Mouse (Mus musculus): ENCODE measurements around the gene Mansc4.

Mansc4 gene

DNA sequence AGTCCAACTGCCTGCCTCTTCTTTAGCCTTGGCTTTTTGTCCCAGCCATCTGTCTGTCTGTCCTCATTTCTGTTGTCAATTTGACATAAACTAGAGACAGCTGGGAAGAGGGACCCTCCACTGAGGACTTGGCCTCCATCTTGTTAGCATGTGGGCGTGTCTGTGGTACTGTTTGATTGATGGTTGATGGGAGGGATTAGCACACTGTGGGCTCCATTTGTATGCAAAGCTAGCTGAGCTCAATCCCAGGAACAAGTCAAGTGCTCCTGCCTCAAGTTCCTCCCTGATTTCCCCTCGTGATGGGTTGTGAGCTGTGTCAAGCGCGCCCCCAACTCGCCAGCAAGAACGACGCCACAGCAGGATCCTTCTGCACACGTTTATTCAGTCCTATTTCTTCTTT, 10.0 kb downstream of the Mansc4 start:
- no peak for DNase-seq (ENCODE audit: low spot score)

DNA sequence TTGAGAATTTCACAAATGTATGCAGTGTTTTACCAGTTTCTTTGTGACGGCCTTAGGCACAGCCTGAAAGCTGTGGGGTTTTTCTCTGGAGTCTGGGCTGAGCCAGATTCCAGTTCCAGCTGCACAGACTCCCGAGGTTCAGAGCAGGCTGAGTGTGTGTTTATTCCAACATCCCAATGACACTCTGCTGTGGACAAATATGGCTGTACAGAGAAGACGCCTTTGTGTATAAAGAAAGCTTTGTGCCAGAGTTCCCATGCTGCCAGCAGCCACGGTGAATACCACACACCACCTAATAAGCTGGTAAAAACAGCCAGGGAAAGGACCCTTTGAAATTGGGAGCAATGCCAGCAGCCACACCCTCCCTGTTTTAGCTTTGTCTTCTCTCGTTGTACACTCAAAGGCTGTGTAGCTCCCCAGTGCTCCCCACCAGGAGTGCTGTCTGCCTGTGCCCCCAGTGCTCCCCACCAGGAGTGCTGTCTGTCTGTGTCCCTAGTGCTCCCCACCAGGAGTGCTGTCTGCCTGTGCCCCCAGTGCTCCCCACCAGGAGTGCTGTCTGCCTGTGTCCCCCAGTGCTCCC, 10.9 kb downstream of the Mansc4 start:
- no peak for DNase-seq (ENCODE audit: low spot score)

DNA sequence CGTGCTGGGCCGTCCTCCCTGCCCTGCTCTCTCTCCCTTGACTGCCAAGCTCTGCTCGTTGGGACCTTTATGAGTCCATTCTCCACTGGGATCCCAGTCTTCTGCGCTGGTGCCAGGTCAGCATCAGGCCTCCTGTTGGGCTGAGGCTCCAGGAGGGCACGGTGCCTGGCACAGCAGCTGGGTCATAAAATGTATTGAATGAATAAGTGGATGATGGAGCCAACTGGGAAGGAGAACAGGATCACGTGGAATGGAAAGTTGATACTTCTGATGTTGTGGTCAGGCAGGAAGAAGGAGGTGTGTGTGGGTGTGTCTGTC, 21.9 kb downstream of the Mansc4 start:
- no peak for DNase-seq (ENCODE audit: low spot score)

GRCm38 (mm10) chr6:147064226-147064943, 22.4 kb downstream of the Mansc4 start:
- DNase-seq (ENCODE audit: low spot score) = peak; percentile 10

GRCm38 (mm10) chr6:147062694-147063093, 24.1 kb downstream of the Mansc4 start:
- no peak for DNase-seq (ENCODE audit: low spot score)

GRCm38 (mm10) chr6:147062034-147062433, 24.8 kb downstream of the Mansc4 start:
- no peak for DNase-seq (ENCODE audit: low spot score)

DNA sequence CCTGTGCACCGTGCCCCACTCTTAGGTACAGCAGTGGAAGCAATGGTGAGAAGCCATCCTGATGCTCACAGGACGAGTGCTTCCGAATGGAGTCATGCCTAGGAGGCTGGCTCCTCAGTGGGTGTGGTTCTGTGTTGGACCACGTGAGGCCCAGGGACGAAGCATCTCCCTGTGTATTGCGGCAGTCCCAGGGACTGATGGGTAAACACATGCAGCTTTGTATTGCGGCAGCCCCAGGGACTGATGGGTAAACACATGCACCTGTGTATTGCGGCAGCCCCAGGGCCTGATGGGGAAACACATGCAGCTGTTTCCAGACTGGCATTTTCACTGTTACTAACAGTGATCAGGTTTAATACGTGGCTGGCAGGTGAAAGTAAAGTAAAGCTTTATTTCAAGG, 25.2 kb downstream of the Mansc4 start:
- DNase-seq (ENCODE audit: low spot score) = no peak

- no peak for DNase-seq (ENCODE audit: low spot score)
These were observed 27.5 kb downstream of the Mansc4 start for GRCm38 (mm10) chr6:147059326-147059725.

DNA sequence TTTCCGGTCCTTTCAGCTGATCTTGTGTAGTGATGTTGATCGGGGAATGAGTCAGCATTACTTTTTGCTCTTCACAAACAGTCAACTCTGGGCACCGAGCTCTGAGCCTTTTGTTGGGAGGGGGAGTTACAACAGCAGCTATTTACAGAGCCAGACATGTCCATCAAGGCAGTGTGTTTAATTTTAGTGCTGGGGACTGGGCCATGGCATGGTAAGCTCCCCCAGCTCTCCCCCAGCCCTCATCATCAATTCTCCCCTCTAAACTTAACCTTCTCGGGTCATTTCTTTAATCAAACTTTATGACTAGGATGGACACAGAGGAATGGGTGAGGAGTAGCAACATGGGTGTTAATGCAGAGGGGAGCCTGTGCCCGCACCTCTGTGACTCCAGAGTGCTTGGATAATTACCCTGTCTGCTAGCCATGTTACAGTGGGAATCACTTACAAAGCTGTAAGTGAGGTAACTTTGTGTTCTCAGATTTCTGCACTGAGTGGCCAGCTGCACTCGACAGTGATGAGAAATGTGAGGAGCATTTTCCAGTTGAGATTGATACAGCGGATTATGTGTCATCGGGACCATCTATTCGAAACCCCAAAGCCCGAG, 31.4 kb downstream of the Mansc4 start:
- DNase-seq (ENCODE audit: low spot score) = no peak

DNA sequence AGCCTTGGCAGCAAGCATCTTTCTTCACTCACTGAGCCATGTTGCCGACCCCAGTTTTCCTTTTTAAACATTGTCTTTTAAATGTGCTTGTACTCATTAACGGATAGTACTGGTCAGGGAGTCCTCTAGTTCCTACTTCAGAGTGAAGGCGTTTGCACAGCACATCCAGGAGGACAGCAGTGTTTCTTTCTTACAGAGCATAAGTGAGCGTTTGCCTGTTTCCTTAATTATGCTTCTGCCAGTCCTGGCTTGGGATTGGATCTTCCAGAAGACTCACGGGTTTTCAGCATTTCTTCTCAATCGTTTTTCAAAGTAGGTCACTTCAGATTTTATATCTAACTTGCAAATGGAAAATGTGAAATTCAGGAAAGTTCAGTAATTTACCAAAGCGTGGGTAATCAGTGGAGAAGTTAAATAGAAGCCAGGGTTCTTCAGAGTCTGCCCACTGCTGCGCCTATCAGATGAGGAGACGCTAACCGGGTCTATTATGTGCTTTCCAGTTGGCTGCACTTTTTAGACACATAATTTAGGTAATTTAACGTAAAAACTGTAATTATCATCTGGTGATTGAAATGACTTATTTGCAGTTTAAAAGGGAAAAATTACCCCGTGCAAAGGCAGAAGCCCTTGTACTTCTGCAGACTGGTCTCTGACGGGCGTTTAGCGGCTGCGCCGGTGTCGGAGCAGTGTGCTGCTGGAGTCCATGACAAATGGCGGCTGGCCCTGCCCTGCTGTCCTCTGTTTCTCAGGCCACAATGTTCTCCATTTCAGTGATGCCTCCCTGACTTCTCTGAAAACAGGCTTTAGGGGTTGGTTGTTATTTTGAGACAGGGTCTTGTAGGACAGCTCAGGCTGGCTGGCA, 32.8 kb downstream of the Mansc4 start:
- no peak for DNase-seq (ENCODE audit: low spot score)

DNA sequence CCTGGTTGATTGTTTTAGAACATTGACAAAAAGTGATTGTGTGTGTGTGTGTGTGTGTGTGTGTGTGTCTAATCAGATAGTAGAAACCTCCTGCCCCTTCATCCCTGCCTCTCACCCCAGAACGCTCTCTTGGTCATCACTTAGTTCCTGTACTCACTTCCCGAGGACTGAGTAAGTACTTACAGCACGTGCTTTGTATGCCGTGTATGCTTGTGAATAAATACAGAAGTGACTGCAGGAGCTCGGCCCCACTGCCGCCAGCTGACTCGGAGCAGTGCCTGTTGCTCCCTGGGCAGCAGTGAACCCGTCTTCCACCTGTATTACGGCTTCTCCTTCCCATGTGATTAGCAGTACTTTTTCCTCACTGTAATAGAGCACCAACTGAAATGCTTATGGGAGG, 34.4 kb downstream of the Mansc4 start:
- DNase-seq (ENCODE audit: low spot score) = no peak

DNA sequence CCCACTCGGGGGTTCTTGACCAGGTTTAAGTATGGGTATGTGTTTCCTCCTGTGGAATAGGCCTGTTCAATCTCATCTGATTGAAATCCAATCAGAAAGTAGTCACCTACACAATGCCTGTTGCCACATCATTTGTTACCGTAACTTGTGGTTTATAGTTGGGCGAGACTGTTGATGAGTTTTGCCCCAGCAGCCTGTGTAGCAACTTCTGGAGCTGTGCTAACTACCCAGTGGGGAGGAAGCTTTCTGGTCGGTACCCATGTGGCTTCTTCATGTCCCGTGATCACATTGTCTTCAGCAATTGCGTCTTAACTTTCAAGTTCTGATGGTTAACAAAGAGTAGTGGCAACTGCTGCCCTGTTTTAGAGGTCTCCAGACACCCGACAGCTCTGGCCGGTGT, 35.2 kb downstream of the Mansc4 start:
- DNase-seq (ENCODE audit: low spot score) = no peak

- DNase-seq (ENCODE audit: low spot score) = no peak
These were observed 37.5 kb downstream of the Mansc4 start for GRCm38 (mm10) chr6:147049239-147049805.

DNA sequence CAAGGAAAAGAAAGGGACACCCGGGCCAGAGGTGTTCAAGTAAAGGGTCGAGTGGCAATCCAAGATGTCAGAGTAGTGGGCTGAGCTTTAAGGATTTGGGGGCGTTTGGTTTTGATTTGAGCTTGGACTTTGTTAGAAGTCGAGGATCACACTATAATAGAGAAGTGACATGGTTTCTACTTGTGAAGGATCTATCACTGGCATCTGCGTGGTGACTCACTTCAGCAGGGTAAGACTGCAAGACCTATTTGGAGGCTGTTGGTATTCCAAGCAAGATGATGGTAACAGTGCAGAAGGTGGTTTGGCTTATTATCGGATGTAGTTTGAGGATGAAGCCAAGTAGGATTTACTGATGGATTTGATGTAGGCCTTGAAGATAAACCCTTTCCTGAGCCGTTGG, 43.2 kb downstream of the Mansc4 start:
- DNase-seq (ENCODE audit: low spot score) = no peak

DNA sequence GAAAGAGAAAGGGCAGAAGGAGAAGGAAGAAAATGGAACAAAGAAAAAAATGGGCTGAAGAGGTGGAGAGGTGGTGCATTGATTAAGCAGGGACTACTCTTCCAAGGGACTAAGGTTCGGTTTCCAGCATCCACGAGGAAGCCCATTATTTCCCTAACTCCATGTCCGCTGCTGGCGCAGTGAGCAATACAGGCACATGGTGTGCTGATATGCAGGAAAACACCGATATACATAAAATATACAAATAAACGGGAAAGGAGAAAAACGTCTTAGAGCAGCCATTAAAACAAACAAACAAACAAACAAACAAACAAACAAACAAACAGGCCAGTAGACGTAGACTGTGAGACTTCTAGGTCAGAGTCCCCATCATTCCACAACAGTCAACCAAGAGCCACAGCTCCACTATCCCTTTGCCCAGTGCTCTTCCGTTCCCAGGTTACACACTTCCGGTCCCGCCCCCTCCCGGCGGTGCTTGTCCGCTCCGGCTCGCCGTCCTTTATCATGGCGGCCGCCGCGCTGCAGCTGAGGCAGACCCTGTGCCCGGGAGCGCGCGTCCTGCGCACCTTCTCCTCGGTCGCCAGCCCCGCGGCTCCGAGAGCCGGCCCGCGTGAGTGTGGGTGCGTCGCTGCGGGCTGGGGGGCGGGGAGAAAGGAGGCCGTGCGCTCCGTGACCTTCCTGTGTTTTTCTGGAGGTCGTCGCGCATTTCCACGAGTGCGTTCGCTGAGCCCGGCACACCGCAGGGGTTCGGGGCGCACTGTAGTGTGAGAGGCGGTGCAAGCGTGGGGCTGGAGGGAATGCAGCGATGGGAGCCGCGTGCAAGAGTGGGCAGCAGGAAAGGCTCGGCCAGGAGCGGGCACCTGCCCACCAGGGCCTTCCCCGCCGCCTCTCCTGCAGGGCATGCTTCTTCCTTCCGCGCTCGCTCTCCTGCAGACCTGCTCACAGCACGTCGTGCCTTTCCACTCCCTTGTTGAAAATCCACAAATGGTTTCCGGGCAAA, 44.2 kb downstream of the Mansc4 start, which contains the start of gene Mrps35:
Gene Mrps35 (plus strand): TSS at position 474 of the 1,000 bp plus-strand sequence.
- DNase-seq (ENCODE audit: low spot score) = peak; percentile 80

DNA sequence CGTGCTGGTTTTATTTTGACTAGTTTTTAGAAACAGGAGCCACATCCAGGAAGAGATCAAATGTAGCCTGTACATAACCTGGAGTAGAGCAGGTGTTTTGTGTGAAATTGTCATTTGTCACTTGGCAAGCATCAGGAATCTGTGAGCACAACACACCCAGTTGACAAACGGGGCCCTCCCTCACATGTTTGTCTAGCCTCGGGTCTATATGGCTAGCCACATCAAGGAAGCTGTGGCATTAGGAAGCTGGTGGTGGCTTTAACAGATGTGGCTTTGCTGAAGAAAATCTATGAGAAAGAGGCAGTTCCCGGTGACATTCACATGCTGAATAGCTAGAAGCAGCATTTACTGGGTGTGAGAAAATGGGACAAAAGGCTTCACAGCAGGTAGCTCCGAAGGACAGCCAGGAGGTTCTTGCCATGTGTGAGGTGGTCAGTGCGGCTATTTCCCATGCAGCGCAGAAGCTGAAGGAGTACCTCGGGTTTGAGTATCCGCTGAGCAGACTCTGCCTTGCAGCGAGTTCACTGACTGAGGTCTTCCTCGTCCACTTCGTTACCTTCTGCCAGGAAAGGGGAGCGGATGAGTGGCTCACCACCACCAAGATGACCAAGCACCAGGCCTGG, 54.4 kb downstream of the Mansc4 start, which contains the start of gene Rep15:
Gene Rep15 (plus strand): TSS at position 282 of the 623 bp plus-strand sequence.
- DNase-seq (ENCODE audit: low spot score) = no peak

- no peak for DNase-seq (ENCODE audit: low spot score)
These were observed 56.5 kb downstream of the Mansc4 start for GRCm38 (mm10) chr6:147030096-147030885.

- DNase-seq (ENCODE audit: low spot score) = no peak
These were observed 57.2 kb downstream of the Mansc4 start for GRCm38 (mm10) chr6:147029591-147029990.

GRCm38 (mm10) chr6:147028396-147028795, 58.4 kb downstream of the Mansc4 start:
- no peak for DNase-seq (ENCODE audit: low spot score)

Measured in ovary, adult 18-20 months (tissue).